Mouse (Mus musculus) mouse embryonic stem cell (cell line): Measurements from ENCODE around the gene Taf1b.

ENCODE experiments used
- in situ Hi-C, 2 experiments: fragments of 300-500 bp; cut with MboI; formaldehyde crosslinking; loops; 1 replicate in 1 of 2; 3 replicates in 1 of 2; pipeline ENCODE4 v1.14.3; 2019 to 2020; ENCODE audit warnings: low sequenced_read_pairs in 2 of 2, low pct_unique_long_range_greater_than_20kb in 1 of 2, mixed read lengths in 1 of 2; ENCODE audit not compliant: unreplicated experiment in 1 of 2

Gene Taf1b

DNA sequence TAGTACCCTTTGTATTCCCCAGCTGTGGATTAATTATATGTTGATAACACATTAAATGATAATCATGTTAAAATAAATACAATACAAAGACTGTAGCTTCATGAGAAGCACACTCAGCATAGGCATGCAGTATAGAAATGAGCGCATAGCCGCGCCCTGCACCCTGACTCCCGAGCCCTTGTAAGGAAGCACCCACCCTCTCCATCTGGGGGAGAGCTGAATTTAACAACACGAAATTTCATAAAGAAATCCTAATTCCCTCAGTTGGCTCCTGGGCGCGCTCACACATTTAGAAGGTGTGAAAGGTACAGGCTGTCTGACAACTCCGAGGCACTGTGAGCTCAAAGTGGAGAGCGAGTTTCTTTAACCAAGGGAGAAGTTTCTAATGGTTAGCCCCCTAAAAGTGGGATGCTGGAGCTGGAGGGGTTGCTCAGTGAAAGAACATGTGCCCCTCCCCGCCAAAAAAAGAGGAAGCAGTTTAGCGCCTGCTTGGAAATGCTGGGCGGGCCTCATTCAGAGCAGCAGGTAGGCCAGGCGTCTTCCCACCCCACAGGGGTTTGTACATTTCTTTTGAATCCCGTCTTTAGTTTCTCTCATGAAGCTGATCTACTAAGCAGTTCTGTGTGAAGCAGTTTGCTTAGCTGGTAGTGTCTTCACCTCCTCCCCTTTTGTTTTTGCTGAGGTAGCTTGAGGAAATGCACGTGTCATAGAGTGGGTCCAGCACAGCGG lies 43.4 kb downstream of the Taf1b start:
- in situ Hi-C loops: no loop called here

DNA sequence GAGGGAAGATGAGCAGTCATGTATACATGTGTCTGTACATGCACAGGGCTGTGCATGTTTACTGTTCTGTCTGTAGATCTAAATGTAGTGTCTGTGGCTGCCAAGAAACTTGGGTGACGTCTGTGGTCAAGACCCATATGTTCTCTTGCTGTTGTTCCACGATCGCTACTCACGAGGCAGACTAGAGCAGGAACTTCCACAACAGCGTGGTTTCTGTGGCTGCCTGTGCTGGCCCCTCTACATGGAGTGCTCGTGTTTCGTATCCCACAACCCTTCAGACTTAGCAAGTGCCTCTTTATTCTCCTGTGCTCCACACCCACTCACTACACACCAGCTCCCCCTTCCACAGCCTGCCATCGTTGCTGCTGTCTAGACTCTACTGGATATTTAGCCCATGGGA lies 49.5 kb downstream of the Taf1b start:
- in situ Hi-C loops: no loop called here

DNA sequence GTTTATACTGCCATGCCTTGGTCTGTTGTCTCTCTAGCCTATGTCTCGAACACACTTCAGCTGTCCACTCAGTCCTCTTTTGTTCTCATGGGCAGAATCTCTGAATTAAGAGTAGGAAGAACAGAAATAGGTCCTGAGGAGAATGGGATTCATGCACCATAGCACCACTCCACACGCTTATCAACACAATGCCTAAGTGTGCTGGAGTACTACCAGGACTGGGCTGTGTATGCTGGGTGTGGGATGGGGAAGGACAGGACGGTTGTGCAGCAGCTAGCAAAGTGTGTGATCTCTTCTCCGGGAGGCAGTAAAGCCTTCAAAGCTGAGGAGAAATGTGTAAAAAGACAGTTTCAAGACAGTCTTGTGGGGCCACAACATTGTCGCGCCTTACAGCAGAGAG lies 50.7 kb downstream of the Taf1b start:
- in situ Hi-C loops: no loop called here

DNA sequence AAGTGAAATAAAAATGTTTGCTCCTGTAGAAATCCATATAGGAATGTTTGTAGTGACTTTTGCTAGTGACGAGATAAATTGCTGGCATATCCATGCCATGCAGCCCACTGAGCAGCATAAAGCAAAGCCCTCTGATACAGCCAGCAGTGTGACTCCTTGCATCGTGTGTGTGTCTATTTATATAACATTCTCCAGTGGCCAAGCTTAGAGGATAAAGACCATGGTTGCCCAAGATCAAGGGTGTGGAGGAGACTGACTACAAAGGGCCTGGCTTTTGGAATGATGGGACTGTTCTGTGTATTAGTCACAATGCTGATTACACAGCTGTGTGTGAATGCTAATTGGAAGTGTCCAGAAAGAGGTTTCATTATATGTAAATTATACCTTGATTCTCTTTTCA lies 54.4 kb downstream of the Taf1b start:
- in situ Hi-C loops: no loop called here

DNA sequence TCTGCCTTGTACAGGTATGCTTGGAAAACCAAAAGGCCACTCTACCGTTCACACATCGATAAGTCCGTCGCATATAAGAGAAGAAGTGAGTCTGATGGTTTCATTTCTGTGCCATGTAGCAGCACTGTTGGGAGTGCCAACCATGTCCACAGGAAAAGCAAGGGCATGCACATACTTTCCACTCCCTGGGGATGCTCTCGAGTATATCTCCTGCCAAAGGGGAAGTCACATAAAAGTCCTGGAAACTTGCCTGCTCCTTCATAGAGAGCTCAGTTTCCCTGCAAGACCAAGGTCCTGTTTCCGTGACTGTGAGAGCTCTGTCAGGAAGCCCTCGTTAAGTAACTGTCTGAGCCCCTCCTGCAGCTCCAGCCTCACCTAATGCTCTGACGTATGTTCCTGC lies 57.8 kb downstream of the Taf1b start:
- in situ Hi-C loops: no loop called here

DNA sequence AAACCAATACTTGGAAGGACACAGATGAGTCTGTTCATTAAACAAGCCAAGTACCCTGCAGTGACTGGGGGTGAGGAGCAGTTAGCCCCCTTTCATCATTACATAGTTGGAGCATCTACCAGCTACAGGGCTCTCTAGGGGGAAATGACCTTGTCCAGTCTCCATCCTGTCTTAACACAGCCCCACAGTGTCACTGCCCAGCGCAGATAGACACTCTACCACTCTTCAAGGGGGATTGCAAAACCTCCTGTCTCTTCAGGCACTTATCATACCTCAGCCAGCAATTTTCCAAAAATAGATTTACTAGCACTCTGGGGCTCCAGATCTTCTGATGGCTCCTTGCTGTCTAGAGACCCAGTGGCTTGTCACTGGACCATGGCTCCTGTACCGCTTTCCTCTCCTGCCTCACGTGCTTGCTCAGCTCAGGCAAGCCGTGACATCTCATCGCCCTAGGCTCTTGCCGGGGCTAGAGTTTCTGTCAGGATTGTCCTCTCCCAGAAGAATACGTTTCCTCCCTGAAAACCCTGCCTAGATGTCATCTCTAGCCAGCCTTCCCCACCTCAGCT lies 65.3 kb downstream of the Taf1b start:
- in situ Hi-C loops: no loop called here

DNA sequence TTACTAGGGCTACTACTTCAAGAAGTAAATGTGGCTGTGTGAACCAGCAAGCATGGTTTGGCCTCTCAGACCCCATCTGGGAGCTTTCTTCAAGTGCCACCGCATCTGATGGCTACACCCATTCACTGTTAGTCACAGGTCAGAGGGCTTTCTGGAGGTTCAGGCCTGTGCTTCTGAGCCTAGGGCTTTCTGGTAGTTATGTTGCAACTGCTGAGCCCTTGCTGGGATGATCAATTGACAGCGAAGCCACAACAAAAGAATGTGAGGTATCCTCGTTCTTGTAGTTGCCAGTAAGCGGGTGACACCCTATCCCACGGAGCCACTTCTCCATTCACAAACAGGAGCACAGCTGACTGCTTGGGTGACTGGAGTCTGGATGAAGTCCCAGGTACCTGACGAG lies 67.2 kb downstream of the Taf1b start:
- in situ Hi-C loops: no loop called here

DNA sequence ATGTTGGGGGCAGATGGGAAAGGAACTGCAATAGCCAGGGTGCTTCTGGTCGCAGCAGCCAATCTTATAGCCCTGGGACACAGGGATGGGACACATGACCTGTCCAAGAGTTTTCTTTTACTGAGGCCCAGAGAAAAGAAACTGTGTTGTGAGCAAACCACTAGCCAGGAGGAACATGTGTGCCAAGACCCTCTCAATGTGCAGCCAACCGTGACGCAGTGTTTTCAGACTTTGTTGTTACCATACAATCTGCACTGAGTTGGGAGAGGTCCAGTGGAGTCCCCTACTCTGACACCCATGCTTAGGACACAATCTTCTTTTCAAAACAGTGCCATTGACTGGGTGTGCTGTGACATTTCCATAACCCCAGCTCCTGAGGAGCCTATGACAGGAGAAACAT lies 69.4 kb downstream of the Taf1b start:
- in situ Hi-C loops: no loop called here

DNA sequence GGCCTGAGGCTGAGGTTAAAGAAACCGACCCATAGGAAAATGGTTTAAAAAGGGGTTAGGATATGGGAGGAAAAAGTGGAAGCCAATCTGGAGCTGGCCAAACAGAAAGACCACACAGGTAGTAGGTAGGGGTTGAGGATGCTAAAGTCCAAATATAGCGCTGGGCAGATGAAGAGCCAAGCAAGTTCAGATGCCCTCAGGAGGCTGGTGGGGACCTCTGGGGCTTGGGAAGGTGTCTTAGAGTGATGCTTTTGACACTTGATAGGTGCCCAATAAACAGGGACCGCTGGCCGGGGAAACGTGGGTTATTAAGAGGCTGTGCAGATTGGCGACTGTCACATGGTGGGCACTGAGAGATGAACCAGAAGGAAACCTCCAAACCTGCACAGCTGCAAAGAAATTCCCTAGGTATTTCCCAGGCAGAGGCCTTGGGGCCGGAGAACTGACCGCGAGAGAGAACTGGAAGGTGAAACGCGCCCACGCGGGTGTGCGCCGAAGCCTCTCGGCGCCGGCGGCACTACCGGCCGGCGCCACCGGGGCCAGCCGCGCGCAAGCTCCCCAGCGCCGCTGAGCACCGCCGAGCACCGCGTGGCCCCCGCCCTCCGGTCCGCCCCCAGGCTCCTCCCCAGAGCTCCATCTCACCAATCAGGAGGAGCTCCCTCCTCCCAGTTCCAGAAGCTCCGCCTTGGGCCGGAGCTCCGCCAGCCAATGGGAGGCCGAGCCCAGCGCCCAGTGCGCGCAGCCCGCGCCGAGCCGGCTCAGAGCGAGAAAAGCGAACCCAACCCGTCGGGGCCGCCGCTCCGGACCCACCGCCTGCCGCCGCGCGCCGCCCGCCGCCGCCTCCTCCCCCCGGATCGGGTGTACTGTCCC lies 73.6 kb downstream of the Taf1b start, which contains the start of gene Grhl1:
Grhl1 (plus strand) TSS at position 761 of the 870 bp plus-strand sequence.
- in situ Hi-C loops: no loop called here

DNA sequence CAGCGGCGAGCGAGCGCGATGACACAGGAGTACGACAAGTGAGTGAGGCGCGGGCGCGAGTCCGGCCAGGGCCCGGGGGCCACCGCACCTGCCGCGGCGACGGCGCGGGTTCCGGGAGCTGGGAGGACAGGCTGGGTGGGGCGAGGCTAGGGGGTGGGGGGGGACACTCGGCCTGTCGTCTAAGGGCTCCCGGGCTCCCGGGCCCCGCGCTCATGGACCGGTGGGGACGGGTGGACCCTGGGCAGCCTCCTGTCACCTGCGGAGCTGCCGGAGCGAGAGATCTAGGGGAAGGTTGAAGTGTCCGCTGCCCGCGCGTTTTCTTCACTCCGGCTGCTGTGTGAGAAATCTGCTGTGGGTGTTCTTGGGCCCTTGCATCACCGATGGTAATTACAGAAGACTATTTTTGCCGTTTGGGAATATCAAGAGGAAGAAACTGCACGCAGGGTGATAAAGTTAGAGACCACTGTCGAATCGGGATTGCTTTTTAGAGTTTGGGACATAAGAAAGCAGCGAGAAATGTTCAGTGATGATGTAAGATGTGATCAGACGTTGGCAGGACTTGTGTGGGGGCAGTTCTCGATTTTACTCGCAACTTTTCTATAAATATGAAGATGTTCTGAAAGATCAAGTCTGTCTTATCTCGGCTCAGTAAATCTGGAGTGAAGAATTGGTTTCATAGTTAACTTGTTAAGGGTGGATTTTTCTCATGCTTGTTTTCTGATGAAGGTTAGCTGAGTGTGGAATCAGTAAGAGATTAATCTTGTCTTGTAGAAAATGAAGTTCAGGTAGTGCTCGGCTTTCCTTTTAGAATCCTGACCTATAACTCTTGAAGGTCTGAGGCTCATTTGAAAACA lies 74.5 kb downstream of the Taf1b start:
- in situ Hi-C loops: no loop called here

DNA sequence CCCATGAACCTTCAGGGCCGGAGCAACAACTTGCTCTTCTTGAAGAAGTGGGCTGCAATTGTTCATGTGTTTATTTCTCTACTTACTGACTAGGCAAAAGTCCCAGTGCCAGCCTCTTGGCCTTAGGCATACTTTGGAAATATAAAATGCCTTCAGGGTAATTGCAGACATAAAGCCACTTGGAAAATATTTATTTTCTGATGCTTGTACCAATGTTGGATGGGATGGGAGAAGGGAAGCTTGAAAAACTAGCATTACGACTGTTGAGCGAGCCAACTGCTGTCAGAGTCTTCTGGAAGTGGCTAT lies 75.1 kb downstream of the Taf1b start:
- in situ Hi-C loops: no loop called here

DNA sequence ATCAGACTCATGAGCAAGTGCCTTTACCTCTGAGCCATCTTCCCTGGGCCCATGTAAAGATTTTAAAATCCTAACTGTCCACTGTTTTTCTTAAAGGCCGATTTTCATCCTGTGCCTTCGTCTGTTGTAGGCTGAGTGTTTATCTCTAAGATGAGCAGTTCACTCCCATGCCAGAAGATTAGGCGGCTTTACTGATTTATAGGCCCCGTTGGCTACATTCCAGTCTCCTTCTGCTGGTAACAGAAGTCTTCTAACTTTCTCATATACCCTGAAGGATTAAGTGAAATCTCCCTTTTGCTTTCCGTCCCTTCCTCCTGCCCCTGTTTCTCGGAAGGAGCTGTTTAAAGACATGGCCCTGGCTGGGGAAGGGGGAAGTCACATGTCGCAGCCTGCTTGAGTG lies 76.7 kb downstream of the Taf1b start:
- in situ Hi-C loops: no loop called here

DNA sequence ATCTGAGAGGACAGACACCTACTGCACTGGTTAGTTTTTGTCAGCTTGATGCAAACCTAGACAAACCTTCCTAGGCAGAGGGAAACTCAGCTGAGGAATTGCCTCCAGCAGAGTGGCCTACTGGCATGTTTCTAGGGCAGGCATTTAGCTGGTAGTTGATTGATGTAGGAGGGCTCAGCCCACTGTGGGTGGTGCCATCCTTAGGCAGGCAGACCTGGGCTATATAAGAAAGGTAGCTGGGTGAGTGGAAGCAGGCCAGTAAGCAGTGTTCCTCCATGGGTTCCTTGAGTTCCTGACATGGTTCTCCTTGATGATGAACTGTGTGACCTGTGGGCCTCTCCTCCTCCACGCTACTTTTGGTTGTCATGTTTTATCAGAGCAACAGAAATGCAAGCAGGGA lies 82.3 kb downstream of the Taf1b start:
- in situ Hi-C loops: no loop called here

DNA sequence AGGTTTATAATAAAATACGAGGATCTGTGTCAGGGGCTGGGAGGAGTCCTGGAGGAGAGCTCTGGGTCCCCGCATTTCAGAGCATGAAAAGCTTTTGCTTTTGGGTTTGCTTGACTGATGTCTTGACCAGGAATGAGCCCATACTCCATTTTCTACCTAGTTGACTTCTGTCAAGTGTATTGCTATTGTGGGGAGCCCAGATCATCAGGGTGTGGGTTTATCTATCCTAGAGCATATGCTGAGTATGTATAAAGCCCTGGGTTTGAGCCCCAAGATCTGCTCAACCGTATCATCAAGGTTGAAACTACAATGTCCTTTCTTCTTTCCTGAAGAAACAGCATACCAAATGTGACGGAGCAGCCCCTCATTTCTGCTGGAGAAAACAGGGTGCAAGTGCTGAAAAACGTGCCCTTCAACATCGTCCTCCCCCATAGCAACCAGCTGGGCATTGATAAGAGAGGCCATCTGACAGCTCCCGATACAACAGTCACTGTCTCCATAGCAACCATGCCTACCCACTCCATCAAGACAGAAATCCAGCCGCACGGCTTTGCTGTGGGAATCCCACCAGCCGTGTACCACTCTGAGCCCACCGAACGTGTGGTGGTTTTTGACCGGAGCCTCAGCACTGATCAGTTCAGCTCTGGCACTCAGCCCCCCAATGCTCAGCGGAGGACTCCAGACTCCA lies 83.0 kb downstream of the Taf1b start:
- in situ Hi-C loops: no loop called here

DNA sequence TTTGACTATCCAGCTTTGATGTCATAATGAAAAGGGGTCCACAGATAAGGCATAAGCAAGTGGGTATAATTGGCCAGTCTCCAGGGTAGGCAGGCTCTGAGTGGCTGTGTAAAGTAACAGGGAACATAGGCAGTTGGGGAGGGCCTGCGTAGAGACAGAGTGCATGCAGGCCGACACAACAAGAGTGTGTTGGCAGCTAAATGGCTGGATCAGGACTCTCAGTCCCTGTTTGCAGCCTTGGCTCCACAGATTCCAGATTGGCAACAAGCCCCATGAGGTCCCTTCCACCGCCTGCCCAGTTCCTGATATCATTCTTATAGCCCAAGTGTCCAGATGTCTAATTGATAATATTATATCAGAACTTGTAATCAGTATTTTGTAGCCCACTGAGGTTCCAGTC lies 85.5 kb downstream of the Taf1b start:
- in situ Hi-C loops: no loop called here

DNA sequence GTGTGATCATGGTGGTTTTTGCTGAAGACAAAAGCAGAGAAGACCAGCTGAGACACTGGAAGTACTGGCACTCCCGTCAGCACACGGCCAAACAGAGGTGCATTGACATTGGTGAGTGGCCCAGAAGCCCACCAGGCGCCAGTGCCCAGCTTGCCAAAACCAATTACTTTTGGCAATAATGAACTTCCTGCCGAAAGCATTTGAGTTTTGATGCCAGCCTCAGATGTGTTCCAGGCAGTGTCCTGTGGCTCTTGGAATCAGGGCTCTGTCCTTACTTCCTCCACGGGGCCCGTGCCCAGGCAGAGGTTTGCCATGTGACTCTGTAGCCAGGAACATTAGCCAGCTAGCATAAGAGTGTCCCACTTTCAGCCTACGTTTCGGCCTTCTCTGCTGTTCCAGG lies 86.7 kb downstream of the Taf1b start:
- in situ Hi-C loops: no loop called here

DNA sequence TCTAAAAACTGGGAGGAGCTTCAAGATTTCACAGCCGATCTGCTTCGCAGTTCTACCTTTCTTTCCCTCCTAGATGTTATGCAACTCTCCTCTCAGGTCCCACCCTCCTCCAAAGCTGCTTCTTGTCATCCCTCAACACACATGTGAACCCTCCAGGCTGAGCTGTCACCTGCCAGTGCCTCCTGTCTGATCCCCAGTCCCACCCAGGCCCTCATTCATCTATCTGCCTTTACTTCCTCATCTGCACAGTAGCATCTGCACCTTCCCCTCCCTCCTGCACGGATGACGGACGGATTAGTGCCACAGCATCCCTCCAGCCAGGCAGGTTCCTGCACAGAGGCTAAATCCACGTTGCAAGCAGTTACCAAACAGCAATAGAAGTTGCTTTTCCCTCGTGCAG lies 88.0 kb downstream of the Taf1b start:
- in situ Hi-C loops: no loop called here

DNA sequence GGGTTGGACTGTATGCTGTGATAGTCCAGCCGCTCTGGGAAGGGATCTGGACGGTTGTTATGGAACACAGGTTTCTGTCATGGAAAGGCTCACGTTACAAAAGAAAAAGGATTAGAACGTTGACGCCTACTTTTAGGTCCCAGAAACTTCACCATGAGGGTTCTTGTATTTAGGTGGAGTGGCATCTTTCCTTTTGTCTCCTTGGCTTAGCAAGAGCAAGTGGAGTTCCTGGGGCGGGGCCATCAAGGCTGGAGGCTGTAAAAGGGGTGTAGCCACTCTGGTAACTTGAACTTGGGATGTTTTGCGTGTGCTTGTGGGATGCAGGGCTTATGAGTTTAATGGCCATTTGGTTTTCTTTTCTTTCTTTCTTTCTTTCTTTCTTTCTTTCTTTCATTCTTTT lies 92.2 kb downstream of the Taf1b start:
- in situ Hi-C loops: loop anchor here (10.0 kb wide), 2 partner anchors 56 to 116 kb away; no protein-coding TSS in a partner anchor
